Mouse (Mus musculus) cerebellum, adult 8-10 months (tissue): ENCODE measurements at regions not wholly inside any gene's neighbourhood (a gene's known extent, or its start where the extent isn't known, plus 50 kb on each side); places are given as distances from the start of the nearest gene placed in this dataset.

Experiments used
- DNase-seq: peaks from one replicate; pipeline ENCODE4 v3.0.0; 2022

DNA sequence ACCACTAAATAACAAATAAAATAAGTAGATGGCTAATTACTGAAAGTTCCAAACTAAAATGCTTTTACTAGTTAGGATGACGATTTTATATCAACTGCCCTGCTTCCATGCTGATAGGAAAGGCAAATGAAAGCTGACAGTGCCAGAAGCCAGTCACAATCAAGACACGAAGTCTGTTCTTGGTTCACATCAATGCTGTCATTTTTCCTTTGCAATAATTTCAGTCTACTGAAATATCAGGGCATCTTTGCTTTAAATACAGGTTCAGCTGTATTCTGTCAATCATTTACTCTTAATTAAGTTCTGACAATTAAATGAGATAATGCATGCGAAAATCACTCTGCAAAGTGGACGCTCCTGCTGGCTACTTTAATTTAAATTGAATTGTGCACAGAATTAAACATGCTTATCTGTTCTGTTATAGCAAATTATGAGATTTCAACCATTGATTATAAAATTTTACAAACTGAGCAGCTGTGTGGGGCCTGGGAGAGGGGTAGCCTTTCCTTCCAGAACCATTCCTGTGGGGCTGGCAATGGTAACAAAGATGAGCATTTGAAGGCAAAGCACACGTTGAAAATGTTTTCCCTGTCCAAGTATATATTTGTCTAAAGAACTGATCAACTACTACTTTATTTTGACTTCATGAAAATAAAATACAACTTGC, 160.1 kb upstream of the Cttnbp2 start:
- DNase-seq, result no peak

DNA sequence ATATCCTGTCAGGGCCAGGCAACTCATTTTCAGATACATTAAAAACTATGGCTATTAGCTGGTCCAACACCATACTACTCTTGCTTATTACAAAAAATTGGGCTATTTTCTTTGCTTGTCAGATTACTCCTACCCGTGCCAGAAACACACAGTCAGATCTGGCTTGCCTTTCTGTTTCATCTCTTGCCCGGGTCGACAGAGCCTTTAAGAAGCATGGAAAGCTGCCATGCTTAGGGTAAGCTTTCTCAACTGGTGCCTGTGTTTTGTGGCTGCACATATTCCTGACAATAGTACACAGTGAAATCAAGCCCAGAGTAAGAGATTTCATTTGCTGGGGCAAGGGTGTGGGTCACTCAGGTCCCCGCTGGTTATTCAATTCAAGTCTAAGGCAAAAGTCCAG, 162.5 kb upstream of the Cttnbp2 start:
- DNase-seq, result no peak

DNA sequence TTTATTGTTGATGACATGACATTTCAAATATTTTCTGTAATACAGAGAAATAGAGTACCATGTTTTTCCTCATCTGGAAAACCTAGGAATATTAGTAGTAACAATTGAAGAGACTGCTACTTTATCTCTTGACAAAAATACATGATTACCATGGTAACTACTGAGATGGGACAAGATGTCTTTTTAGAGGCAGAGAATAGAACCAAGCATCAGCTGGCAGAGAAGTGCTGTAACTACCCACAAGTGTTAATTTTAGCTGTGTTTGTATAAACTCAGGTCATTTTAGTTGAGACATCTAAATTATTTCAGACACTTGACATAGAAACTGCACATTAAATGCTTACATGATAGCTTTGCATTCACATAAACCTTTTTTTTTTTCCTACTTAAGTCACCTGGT, 166.1 kb upstream of the Cttnbp2 start:
- no peak for DNase-seq

DNA sequence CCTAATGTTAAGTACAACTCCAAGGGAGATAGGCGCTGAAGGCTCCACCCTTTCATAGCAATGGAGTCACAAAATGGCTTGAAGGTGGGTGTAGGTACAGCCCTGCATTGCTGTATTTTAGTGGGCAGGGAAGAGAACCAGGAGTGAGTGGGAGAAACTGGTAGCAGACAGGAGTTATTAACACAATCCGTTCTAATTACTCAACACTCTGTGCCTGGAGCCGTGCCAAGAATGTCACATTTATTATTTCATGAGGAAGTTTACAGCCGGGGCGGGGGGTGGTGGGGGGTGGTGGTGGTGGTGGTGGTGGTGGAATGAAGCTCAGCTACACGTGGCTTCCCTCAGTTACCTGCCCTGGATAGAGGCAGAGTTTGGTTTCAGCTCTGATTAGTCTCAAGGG, 166.3 kb upstream of the Lsm8 start:
- DNase-seq, result no peak

DNA sequence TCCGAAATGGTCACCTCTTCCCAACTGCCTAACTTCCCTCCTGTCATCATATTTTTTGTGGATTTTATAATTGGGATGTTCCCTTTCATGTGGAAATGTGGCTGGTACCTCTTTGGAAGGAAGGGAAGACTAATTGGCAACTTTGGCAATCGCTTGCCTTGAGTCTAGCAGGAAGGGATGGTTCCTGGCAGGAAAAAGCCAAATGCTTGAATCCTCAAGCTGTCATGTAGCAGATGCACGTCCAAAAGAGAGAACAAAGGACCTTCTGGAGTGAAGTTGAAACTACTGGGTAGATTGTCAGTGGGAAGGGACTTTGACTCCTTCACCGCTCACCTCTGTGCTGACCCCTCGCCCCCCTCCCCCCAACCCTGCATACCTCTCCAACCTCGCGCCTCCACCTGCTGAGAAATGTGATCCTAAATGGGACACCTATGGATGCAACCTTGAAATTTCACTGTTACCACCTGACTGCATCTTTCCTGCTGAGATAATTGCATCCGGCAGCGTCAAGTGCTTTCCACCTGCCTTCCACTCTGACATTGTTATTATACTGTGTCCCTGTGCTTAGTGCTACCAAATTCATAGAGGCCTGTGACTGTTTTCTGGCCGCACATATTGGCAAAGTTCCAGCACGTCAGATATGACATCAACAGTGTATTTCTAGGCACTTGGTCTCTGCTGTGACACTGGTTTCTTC, 159.6 kb upstream of the Lsm8 start:
- peak; percentile 55 for DNase-seq

DNA sequence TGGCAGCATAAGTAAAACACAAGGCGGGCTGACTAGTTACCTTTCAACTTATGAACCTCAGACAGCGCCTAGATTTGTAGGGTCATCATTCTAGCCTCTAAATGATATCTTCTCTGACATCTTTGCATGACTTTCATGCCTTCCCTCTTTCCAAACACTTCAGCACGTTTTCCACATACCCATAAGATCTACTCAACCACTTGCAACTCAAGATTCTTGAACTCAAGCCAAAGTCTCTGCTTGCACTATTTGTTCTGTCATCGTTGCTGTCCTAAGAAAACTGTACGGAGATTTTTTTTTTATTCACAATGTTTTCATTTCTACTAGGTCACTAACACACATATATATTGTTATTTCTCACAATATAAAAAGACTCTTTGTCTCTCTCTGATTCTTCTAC, 150.8 kb upstream of the Lsm8 start:
- no peak for DNase-seq

DNA sequence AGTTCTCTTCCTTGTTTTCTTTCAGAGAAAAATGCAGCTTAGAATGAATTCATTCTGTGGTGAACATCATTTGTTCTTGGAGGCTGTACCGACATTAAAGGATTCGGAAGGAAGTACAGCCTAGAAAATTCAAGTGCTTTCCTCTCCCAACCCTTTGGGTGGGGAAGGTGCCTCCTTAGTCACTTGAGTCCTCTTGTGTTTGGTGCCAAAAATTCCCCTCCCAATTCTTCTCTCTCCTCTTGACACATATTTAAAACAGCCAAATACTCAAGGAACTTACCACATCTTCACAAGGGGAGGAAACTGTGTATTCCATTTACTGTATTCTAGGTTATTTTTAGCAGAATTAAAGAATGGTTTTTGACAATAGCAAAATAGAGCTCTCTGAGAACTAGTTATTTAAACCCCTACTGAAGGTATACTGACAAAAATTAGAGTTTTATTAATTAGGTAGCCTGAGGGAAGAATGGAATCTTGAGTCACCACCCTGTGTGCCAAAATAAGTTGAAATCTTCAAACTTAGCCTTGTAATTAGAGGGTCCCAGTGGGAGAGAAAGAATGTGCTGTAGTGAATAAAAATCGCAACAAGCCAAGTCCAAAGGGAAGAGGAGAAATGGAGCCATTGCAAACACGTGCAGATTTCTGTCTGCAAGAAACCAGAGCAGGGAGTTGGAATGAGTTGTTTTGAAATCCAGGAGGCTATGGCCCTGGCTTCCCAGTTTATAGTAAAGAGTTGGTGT, 149.2 kb upstream of the Lsm8 start:
- no peak for DNase-seq

DNA sequence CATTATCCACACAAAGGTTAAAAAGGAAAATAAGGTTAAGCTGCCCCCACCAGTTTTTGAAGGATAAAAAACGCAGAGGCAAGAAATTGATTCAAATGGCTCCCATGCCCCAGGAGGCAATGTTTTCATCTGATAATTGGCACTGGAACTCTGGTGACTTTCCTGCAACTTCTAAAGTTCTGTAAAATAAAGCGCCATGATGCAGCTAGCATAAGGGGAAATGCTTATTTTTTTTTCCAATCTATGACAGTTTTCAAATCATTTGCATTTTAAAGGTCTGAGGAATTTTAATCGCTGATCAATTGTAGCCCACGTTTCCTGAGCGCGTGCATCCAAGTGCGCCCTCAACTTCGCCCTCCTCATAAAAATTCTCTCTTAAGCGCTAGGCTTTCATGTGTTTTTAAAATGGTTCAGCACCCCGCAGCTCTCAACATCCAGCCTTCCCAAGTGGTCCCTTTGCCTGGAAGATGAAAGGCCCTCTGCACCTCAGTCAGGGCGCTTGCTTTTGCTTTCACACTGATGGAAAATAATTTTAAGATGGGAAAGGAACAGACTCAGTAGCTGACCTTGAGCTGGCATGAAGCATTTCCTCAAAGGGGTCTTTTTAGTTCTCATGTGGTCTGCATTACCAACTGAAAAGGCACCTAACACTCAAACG, 148.5 kb upstream of the Lsm8 start:
- no peak for DNase-seq

DNA sequence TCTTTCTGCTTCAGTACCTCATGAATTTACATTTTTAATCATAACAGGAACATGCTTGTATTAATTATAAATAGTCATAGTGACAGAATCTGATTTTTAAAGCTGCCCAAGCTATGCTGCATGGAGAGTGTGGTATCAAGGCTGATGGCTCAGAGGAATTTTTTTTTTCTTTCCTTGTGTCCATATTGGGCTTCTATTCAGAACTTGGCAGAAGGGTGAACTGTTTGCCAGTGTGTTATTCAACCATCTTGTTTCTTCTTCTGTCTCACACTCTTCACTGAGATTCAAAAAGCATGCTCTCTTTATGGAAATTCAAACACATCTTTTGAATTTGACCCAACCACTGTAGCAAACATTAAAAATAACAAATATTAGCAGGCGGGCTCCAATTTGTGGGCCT, 137.6 kb upstream of the Lsm8 start:
- no peak for DNase-seq

DNA sequence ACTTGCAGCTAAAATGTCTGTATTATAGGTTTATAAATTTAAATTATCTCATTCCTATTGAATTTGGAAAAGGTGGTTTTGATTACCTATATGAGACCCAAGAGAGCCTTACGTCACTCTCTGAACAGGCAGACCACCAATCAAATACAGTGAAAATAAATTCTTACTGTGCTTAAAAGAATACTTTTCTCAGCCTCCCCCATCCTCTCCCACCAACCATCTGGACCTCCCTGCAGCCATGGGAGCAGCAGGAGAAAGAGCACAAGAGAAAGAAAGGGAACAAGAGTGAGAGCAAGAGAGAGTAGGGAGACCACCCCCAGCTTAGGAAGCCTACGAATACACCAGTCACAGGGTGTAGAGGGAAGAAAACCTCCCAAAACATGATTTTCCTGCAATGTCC, 99.5 kb upstream of the Lsm8 start:
- no peak for DNase-seq

DNA sequence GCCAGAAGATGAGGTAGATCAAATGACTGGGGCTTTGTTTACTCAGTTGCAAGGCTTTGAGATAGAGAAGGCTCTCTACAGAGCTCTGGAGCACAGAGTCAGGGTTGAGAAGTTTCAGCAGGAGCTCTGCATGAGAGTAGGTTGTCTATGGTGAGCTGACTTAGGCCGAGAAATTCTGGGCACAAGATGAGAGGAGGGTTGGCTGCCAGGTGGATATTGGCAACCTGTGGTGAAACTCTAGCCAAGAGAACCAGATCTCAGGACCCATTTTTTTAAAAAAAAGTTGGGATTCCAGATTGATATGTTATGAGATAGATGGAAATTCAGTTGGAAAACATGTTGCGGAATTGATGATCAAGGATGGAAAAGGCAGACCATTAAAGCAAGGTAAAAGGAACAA, 83.8 kb upstream of the Lsm8 start:
- no peak for DNase-seq

DNA sequence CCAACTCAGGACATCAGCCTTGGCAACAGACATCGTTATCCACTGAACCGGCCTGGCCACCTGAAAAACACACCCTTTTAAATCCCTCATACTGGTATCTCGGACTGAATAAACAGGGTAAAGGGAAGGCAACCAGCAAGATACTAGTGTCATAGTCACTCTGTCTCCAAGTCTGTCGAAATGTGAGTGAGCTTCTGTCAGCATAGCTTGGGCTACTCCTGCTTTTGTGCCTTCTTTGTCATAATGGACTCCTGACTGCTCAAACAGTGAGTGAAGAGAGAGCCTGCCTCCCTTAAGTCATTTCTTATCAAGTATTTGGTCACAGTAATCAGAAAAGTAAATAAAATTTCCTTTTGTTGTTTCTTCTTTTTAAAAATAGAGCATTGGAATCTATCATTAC, 53.0 kb upstream of the Lsm8 start:
- no peak for DNase-seq

DNA sequence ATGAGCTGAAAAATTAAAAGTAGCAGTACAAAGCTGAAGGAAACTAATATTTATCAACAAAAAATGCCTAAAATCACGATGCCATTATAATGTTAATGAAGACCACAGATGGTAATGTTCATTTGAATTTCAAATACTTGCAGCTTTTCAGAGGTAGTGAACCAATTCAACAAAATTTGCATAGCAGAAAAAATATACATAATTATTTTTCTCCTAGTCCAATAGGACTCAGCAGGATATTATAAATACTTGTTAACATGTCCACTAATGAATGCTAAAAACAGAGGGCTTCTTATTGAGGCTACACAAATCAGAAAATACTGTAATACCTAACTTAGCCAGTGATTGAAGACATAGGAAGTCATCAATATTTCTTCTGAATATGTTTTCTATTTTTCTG, 52.5 kb upstream of the Lsm8 start:
- no peak for DNase-seq

DNA sequence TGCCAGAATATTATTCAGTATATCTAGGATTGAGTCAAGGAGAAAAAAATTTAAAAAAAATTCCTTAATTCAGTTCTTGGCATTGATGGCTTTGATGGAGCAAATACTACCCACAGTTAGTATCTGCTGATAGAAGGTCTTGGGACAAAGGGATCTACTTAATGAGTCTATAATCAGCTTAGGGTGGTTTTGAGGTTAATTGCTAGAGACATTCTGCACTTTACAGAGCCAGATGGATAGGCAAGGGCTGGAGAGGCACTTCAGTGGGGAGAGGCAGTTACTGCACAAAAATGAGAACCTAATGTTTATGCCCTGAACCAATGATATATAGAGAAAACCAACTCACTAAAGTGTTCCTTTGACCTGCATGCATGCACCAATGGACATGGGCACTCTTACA, 51.8 kb upstream of the Lsm8 start:
- no peak for DNase-seq
